Mouse (Mus musculus) G1E (cell line): ENCODE measurements around the gene Rgs9bp. TPM values are rescaled to one million over a fixed set of nuclear protein-coding genes. Genes with fewer than 3 reads are reported as not detected.
"Not testable (repeated sequence)": the region's sequence is repeated elsewhere in the genome, so short reads cannot be mapped to it uniquely, and the experiment has no call there.

ENCODE experiments used
- ATAC-seq: 2 replicates; pipeline ENCODE4 v1.8.0; 2016; ENCODE audit warnings: mild to moderate bottlenecking; ENCODE audit not compliant: insufficient number of reproducible peaks, poor library complexity, low FRiP score, severe bottlenecking; ENCODE audit errors: extremely low read depth
- DNase-seq: peaks from one replicate; pipeline ENCODE4 v3.0.0; 2012; ENCODE audit warnings: low spot score
- H3K27me3 ChIP-seq: 2 replicates; pipeline ENCODE4 v1.6.1; 2012; ENCODE audit warnings: mild to moderate bottlenecking, low read length, inconsistent platforms; ENCODE audit not compliant: insufficient read depth
- H3K36me3 ChIP-seq: replicated peaks from 2 replicates; pipeline ENCODE3; 2012; ENCODE audit warnings: mild to moderate bottlenecking, inconsistent platforms
- H3K4me1 ChIP-seq: 2 replicates; pipeline ENCODE4 v1.6.1; 2012; ENCODE audit warnings: low read depth, low read length, inconsistent platforms, mixed read lengths; ENCODE audit not compliant: insufficient read depth
- H3K4me3 ChIP-seq: 2 replicates; pipeline ENCODE4 v1.5.1; 2012; ENCODE audit warnings: low read depth, mild to moderate bottlenecking, inconsistent platforms, low read length, moderate library complexity, mixed read lengths
- H3K9me3 ChIP-seq: replicated peaks from 2 replicates; pipeline ENCODE4 v1.6.1; 2012; ENCODE audit warnings: inconsistent platforms
- CTCF ChIP-seq: IDR thresholded peaks from 2 replicates; pipeline ENCODE4 v1.5.1; 2012; ENCODE audit warnings: low read depth, low read length, inconsistent platforms, mixed read lengths
- GATA1 ChIP-seq: IDR thresholded peaks from 2 replicates; pipeline ENCODE4 v1.6.1; 2012; ENCODE audit warnings: borderline replicate concordance, low read length, inconsistent platforms, mixed read lengths
- GATA2 ChIP-seq: IDR thresholded peaks from 2 replicates; pipeline ENCODE4 v1.6.1; 2012; ENCODE audit warnings: low read depth, low read length, inconsistent platforms, borderline replicate concordance
- POLR2AphosphoS5 ChIP-seq: IDR thresholded peaks from 2 replicates; pipeline ENCODE4 v1.6.1; 2012; ENCODE audit warnings: low read depth, low read length, inconsistent platforms; ENCODE audit not compliant: insufficient replicate concordance
- TAL1 ChIP-seq: conservative IDR thresholded peaks from 2 replicates; pipeline ENCODE4 v1.6.1; 2012; ENCODE audit warnings: low read depth, low read length, inconsistent platforms, mixed read lengths
- polyA plus RNA-seq: library from polyadenylated mRNA; stranded (reverse); fragments of >175 nt; gene quantifications from 2 replicates; pipeline ENCODE4 v1.2.3, GENCODE M21; 2012
- total RNA-seq, 2 experiments: library from RNA; stranded (forward) in 1 of 2; stranded (reverse) in 1 of 2; fragments of 200-1000 nt in 1 of 2; fragments of >200 nt in 1 of 2; fragmentation: Nextera tagmentation in 1 of 2; gene quantifications; 2 replicates each; pipeline ENCODE4 v1.2.3; 2014 to 2017

Gene Rgs9bp
- total and polyA plus RNA-seq, 3 experiments, result 0.59 to 16.3 (median 6.9) TPM

- no peak for TF ChIP-seq POLR2AphosphoS5
- no peak for TF ChIP-seq TAL1
- TF ChIP-seq CTCF, result peak; percentile 86
- DNase-seq (no peak), ATAC-seq (no peak)
- H3K27me3 ChIP-seq, result peaks cover 31% of the 10 kb centered on the region
- H3K4me3 ChIP-seq, result no peak overlapping the region
- peaks cover 22% of the 10 kb centered on the region for H3K36me3 ChIP-seq
- H3K4me1 ChIP-seq, result peaks cover 25% of the 10 kb centered on the region
- H3K9me3 ChIP-seq, result no peaks in the 10 kb centered on the region; the same call in 1 of the 2 replicates
Measured at GRCm38 (mm10) chr7:35579849-35580248, 5.5 kb downstream of the Rgs9bp start.

GRCm38 (mm10) chr7:35570883-35571282 lies 14.5 kb downstream of the Rgs9bp start:
- DNase-seq, H3K36me3 ChIP-seq, H3K9me3 ChIP-seq, ATAC-seq, H3K4me1 ChIP-seq, H3K4me3 ChIP-seq: not testable (repeated sequence)
- H3K27me3 ChIP-seq, result peaks cover 14% of the 10 kb centered on the region

- not testable (repeated sequence) for H3K4me3 ChIP-seq, H3K4me1 ChIP-seq, H3K27me3 ChIP-seq, DNase-seq, H3K9me3 ChIP-seq, ATAC-seq, H3K36me3 ChIP-seq
Measured at GRCm38 (mm10) chr7:35569724-35570123, 15.7 kb downstream of the Rgs9bp start.

- H3K27me3 ChIP-seq, DNase-seq, H3K36me3 ChIP-seq, H3K9me3 ChIP-seq, ATAC-seq, H3K4me3 ChIP-seq: not testable (repeated sequence)
- peaks cover 42% of the 10 kb centered on the region for H3K4me1 ChIP-seq
Measured at GRCm38 (mm10) chr7:35565965-35566364, 19.4 kb downstream of the Rgs9bp start.

GRCm38 (mm10) chr7:35564872-35565271 lies 20.5 kb downstream of the Rgs9bp start:
- H3K4me1 ChIP-seq, result peaks cover 47% of the 10 kb centered on the region
- not testable (repeated sequence) for H3K36me3 ChIP-seq, ATAC-seq, H3K27me3 ChIP-seq, DNase-seq, H3K9me3 ChIP-seq, H3K4me3 ChIP-seq

GRCm38 (mm10) chr7:35564067-35564865 lies 21.1 kb downstream of the Rgs9bp start:
- no peaks in the 10 kb centered on the region for H3K27me3 ChIP-seq
- no peaks in the 10 kb centered on the region for H3K36me3 ChIP-seq
- DNase-seq, result no peak
- H3K4me3 ChIP-seq, result no peak overlapping the region
- no peak for ATAC-seq
- no peaks in the 10 kb centered on the region for H3K9me3 ChIP-seq
- no peak for TF ChIP-seq CTCF
- no peak for TF ChIP-seq GATA1
- no peak for TF ChIP-seq POLR2AphosphoS5
- TF ChIP-seq TAL1, result no peak
- TF ChIP-seq GATA2, result no peak
- H3K4me1 ChIP-seq, result peaks cover 49% of the 10 kb centered on the region

- TF ChIP-seq GATA2 (no peak), GATA1 (no peak), POLR2AphosphoS5 (no peak), TAL1 (no peak), CTCF (no peak)
- no peak for ATAC-seq
- DNase-seq, result no peak
- no peaks in the 10 kb centered on the region for H3K27me3 ChIP-seq
- H3K4me3 ChIP-seq, result no peak overlapping the region; the same call in 1 of the 2 replicates
- peaks cover 61% of the 10 kb centered on the region for H3K4me1 ChIP-seq
- no peaks in the 10 kb centered on the region for H3K36me3 ChIP-seq
- no peaks in the 10 kb centered on the region for H3K9me3 ChIP-seq
Measured at GRCm38 (mm10) chr7:35563071-35563470, 22.3 kb downstream of the Rgs9bp start.
